Comparison of ENCODE assay signal across 26 mouse cellular contexts in genomic region chr3:92565418-92565817, GRCm38 (mm10). TPM values are rescaled to one million over a fixed set of nuclear protein-coding genes. Genes with fewer than 3 reads are reported as not detected.
DNase-seq lines count a peak whose midpoint lies in the region; ATAC-seq and TF ChIP-seq lines count a peak whose summit lies in the region.
"Had no signal": no experiment of that assay in that cellular context is flagged by ENCODE, and none has a peak within 500 bp of the region (broad histone marks: within the 10 kb centered on the region; RNA-seq: fewer than 3 reads in every experiment).

No protein-coding gene starts in this region.

- peak; percentile 24; the same call in 1 of the 2 replicates for TF ChIP-seq CTCF in forebrain, postnatal 0 days (IDR thresholded peaks at IDR 0.05; ENCODE audit: low read depth)
- TF ChIP-seq CTCF in layer of hippocampus, adult 2 months (conservative IDR thresholded peaks at IDR 0.05), result peak; percentile 50

- no peaks in the 10 kb centered on the region for H3K9me3 ChIP-seq in forebrain, postnatal 0 days (ENCODE audit: low read length)
- no peaks in the 10 kb centered on the region for H3K9me3 ChIP-seq in forebrain, embryonic 12.5 days
- no peaks in the 10 kb centered on the region for H3K9me3 ChIP-seq in midbrain, embryonic 14.5 days (ENCODE audit: control insufficient read depth, low read length)
- H3K9me3 ChIP-seq in midbrain, embryonic 13.5 days, result no peaks in the 10 kb centered on the region
- H3K9me3 ChIP-seq: embryonic facial prominence, embryonic 12.5 days; forebrain, embryonic 15.5 days; heart, embryonic 15.5 days; limb, embryonic 15.5 days; midbrain, embryonic 15.5 days had no signal

- no peak overlapping the region for H3K4me3 ChIP-seq in forebrain, postnatal 0 days (ENCODE audit: low read depth, low read length)
- H3K4me3 ChIP-seq in forebrain, embryonic 12.5 days (replicated peaks), result no peak overlapping the region
- H3K4me3 ChIP-seq in layer of hippocampus, adult 2 months, result no peak overlapping the region
- no peak overlapping the region for H3K4me3 ChIP-seq in midbrain, embryonic 14.5 days (replicated peaks; ENCODE audit: low read depth, low read length)
- no peak overlapping the region for H3K4me3 ChIP-seq in midbrain, embryonic 13.5 days (replicated peaks)
- H3K4me3 ChIP-seq: embryonic facial prominence, embryonic 12.5 days; forebrain, embryonic 15.5 days; heart, adult 2 months; heart, embryonic 15.5 days; limb, embryonic 15.5 days; midbrain, embryonic 15.5 days had no signal

- H3K36me3 ChIP-seq in forebrain, postnatal 0 days (ENCODE audit: insufficient read depth), result no peaks in the 10 kb centered on the region
- H3K36me3 ChIP-seq in forebrain, embryonic 12.5 days (replicated peaks), result no peaks in the 10 kb centered on the region
- H3K36me3 ChIP-seq in midbrain, embryonic 14.5 days (ENCODE audit: control insufficient read depth, insufficient read depth, low read length), result no peaks in the 10 kb centered on the region
- H3K36me3 ChIP-seq in midbrain, embryonic 13.5 days, result no peaks in the 10 kb centered on the region
- H3K36me3 ChIP-seq: embryonic facial prominence, embryonic 12.5 days; forebrain, embryonic 15.5 days; heart, embryonic 15.5 days; limb, embryonic 15.5 days; midbrain, embryonic 15.5 days had no signal

- no peak overlapping the region for H3K4me2 ChIP-seq in forebrain, postnatal 0 days (ENCODE audit: low read depth)
- no peak overlapping the region for H3K4me2 ChIP-seq in forebrain, embryonic 12.5 days
- H3K4me2 ChIP-seq in midbrain, embryonic 14.5 days (ENCODE audit: low read length), result no peak overlapping the region
- no peak overlapping the region for H3K4me2 ChIP-seq in midbrain, embryonic 13.5 days (replicated peaks)
- H3K4me2 ChIP-seq: embryonic facial prominence, embryonic 12.5 days; forebrain, embryonic 15.5 days; heart, embryonic 15.5 days; limb, embryonic 15.5 days; midbrain, embryonic 15.5 days had no signal

- no peaks in the 10 kb centered on the region for H3K4me1 ChIP-seq in forebrain, postnatal 0 days (ENCODE audit: insufficient read depth)
- H3K4me1 ChIP-seq in forebrain, embryonic 12.5 days, result no peaks in the 10 kb centered on the region
- no peaks in the 10 kb centered on the region for H3K4me1 ChIP-seq in midbrain, embryonic 14.5 days (ENCODE audit: control insufficient read depth, insufficient read depth, low read length)
- H3K4me1 ChIP-seq in midbrain, embryonic 13.5 days (replicated peaks), result no peaks in the 10 kb centered on the region
- H3K4me1 ChIP-seq: embryonic facial prominence, embryonic 12.5 days; forebrain, embryonic 15.5 days; heart, embryonic 15.5 days; limb, embryonic 15.5 days; midbrain, embryonic 15.5 days had no signal

- H3K27ac ChIP-seq in forebrain, postnatal 0 days (ENCODE audit: low read depth, low read length), result no peak overlapping the region
- H3K27ac ChIP-seq in forebrain, embryonic 12.5 days, result no peak overlapping the region
- no peak overlapping the region for H3K27ac ChIP-seq in layer of hippocampus, adult 2 months
- H3K27ac ChIP-seq in midbrain, embryonic 14.5 days (replicated peaks; ENCODE audit: low read depth, low read length), result no peak overlapping the region
- no peak overlapping the region for H3K27ac ChIP-seq in midbrain, embryonic 13.5 days
- H3K27ac ChIP-seq: embryonic facial prominence, embryonic 12.5 days; forebrain, embryonic 15.5 days; heart, adult 2 months; heart, embryonic 15.5 days; limb, embryonic 15.5 days; midbrain, embryonic 15.5 days had no signal

- no peak overlapping the region for H3K9ac ChIP-seq in forebrain, postnatal 0 days
- no peak overlapping the region for H3K9ac ChIP-seq in forebrain, embryonic 12.5 days
- no peak overlapping the region for H3K9ac ChIP-seq in midbrain, embryonic 14.5 days (replicated peaks; ENCODE audit: low read length)
- no peak overlapping the region for H3K9ac ChIP-seq in midbrain, embryonic 13.5 days (replicated peaks)
- H3K9ac ChIP-seq: embryonic facial prominence, embryonic 12.5 days; forebrain, embryonic 15.5 days; heart, embryonic 15.5 days; limb, embryonic 15.5 days; midbrain, embryonic 15.5 days had no signal

- DNase-seq in forebrain, postnatal 0 days, result peak; percentile 18
- no peak for DNase-seq in layer of hippocampus, adult 2 months (ENCODE audit: low spot score in 2 of 2)
- no peak for DNase-seq in layer of hippocampus, postnatal 36 days
- DNase-seq in midbrain, embryonic 14.5 days, result peak; percentile 41
- no peak for DNase-seq in adrenal gland, adult 8-10 months
- DNase-seq: adrenal gland, adult 2 months; cerebellum, postnatal 10 days; gastrocnemius, postnatal 25 days; heart, adult 2 months; right cerebral cortex, postnatal 4 days had no signal

- H3K27me3 ChIP-seq in forebrain, postnatal 0 days (ENCODE audit: insufficient read depth, low read length), result no peaks in the 10 kb centered on the region
- H3K27me3 ChIP-seq in forebrain, embryonic 12.5 days, result no peaks in the 10 kb centered on the region
- no peaks in the 10 kb centered on the region for H3K27me3 ChIP-seq in midbrain, embryonic 14.5 days (ENCODE audit: control insufficient read depth, insufficient read depth, low read length)
- H3K27me3 ChIP-seq in midbrain, embryonic 13.5 days, result no peaks in the 10 kb centered on the region
- H3K27me3 ChIP-seq: embryonic facial prominence, embryonic 12.5 days; forebrain, embryonic 15.5 days; heart, embryonic 15.5 days; limb, embryonic 15.5 days; midbrain, embryonic 15.5 days had no signal

- no peak for ATAC-seq in forebrain, postnatal 0 days
- ATAC-seq in forebrain, embryonic 12.5 days (ENCODE audit: low FRiP score), result no peak
- no peak for ATAC-seq in midbrain, embryonic 14.5 days (ENCODE audit: low FRiP score, low TSS enrichment)
- no peak for ATAC-seq in midbrain, embryonic 13.5 days
- ATAC-seq in erythroblast, adult 5-6 weeks (replicated peaks; ENCODE audit: low FRiP score, poor library complexity, severe bottlenecking), result no peak
- ATAC-seq: forebrain, embryonic 15.5 days; midbrain, embryonic 15.5 days had no signal

RNA-seq across cellular contexts. Expression of gene Ivl, which starts 8.1 kb away (rescaled TPM):
- not detected in 2 replicates for total RNA-seq in forebrain, postnatal 0 days (2014; rRNA removed)
- not detected in 2 replicates for polyA plus RNA-seq in forebrain, postnatal 0 days (2015; fragmentation: Nextera tagmentation; extraction: Ambion mirVana)
- not detected in 2 replicates for polyA plus RNA-seq in forebrain, embryonic 12.5 days (2016; fragmentation: Nextera tagmentation; extraction: Ambion mirVana)
- total RNA-seq in layer of hippocampus, adult 2 months (2021), result not detected
- total RNA-seq in layer of hippocampus, postnatal 36 days (2021), result not detected
- polyA plus RNA-seq in midbrain, embryonic 14.5 days (2014; fragmentation: Nextera tagmentation; extraction: Ambion mirVana), result not detected in 2 replicates
- polyA plus RNA-seq in midbrain, embryonic 13.5 days (2015; fragmentation: Nextera tagmentation; extraction: Ambion mirVana), result not detected in 2 replicates
- 1.0 TPM in 1 of 2 replicates, not detected in the other for total RNA-seq in erythroblast, adult 5-6 weeks (2015; ENCODE audit: low replicate concordance)
- total RNA-seq in erythroblast, adult 5-6 weeks (2017; ENCODE audit: low replicate concordance), result 0.56 TPM in 1 of 2 replicates, not detected in the other
- total RNA-seq in adrenal gland, adult 8-10 months (2022), result not detected
- total RNA-seq: adrenal gland, adult 2 months; gastrocnemius, postnatal 25 days; heart, adult 2 months; hematopoietic stem cell, adult 5-6 weeks; layer of hippocampus, postnatal 25 days; left cerebral cortex, postnatal 36 days; megakaryocyte, adult 5-6 weeks; neutrophil, adult 5-6 weeks had no signal
- polyA plus RNA-seq: adrenal gland, adult 2 months; embryonic facial prominence, embryonic 12.5 days; forebrain, embryonic 15.5 days; heart, adult 2 months; heart, embryonic 15.5 days; lung, embryonic 16.5 days; midbrain, embryonic 15.5 days had no signal

RNA-seq across cellular contexts. Expression of gene Smcp, which starts 23.4 kb away (rescaled TPM):
- not detected in 2 replicates for total RNA-seq in forebrain, postnatal 0 days (2014; rRNA removed)
- polyA plus RNA-seq in forebrain, postnatal 0 days (2015; fragmentation: Nextera tagmentation; extraction: Ambion mirVana), result not detected in 2 replicates
- not detected in 2 replicates for polyA plus RNA-seq in forebrain, embryonic 12.5 days (2016; fragmentation: Nextera tagmentation; extraction: Ambion mirVana)
- not detected for total RNA-seq in layer of hippocampus, adult 2 months (2021)
- total RNA-seq in layer of hippocampus, postnatal 36 days (2021), result not detected
- not detected in 2 replicates for polyA plus RNA-seq in midbrain, embryonic 14.5 days (2014; fragmentation: Nextera tagmentation; extraction: Ambion mirVana)
- polyA plus RNA-seq in midbrain, embryonic 13.5 days (2015; fragmentation: Nextera tagmentation; extraction: Ambion mirVana), result not detected in 2 replicates
- not detected in 2 replicates for total RNA-seq in erythroblast, adult 5-6 weeks (2015; ENCODE audit: low replicate concordance)
- total RNA-seq in erythroblast, adult 5-6 weeks (2017; ENCODE audit: low replicate concordance), result not detected in 2 replicates
- not detected for total RNA-seq in adrenal gland, adult 8-10 months (2022)
- total RNA-seq: adrenal gland, adult 2 months; gastrocnemius, postnatal 25 days; heart, adult 2 months; hematopoietic stem cell, adult 5-6 weeks; layer of hippocampus, postnatal 25 days; left cerebral cortex, postnatal 36 days; megakaryocyte, adult 5-6 weeks; neutrophil, adult 5-6 weeks had no signal
- polyA plus RNA-seq: adrenal gland, adult 2 months; embryonic facial prominence, embryonic 12.5 days; forebrain, embryonic 15.5 days; heart, embryonic 15.5 days; kidney, embryonic 16.5 days; limb, embryonic 15.5 days; lung, embryonic 16.5 days; midbrain, embryonic 15.5 days had no signal

RNA-seq across cellular contexts. Expression of gene 2310046K23Rik, which starts 31.1 kb away (rescaled TPM):
- not detected in 2 replicates for total RNA-seq in forebrain, postnatal 0 days (2014; rRNA removed)
- not detected in 2 replicates for polyA plus RNA-seq in forebrain, postnatal 0 days (2015; fragmentation: Nextera tagmentation; extraction: Ambion mirVana)
- not detected in 2 replicates for polyA plus RNA-seq in forebrain, embryonic 12.5 days (2016; fragmentation: Nextera tagmentation; extraction: Ambion mirVana)
- total RNA-seq in layer of hippocampus, adult 2 months (2021), result not detected
- not detected for total RNA-seq in layer of hippocampus, postnatal 36 days (2021)
- polyA plus RNA-seq in midbrain, embryonic 14.5 days (2014; fragmentation: Nextera tagmentation; extraction: Ambion mirVana), result not detected in 2 replicates
- polyA plus RNA-seq in midbrain, embryonic 13.5 days (2015; fragmentation: Nextera tagmentation; extraction: Ambion mirVana), result not detected in 2 replicates
- total RNA-seq in erythroblast, adult 5-6 weeks (2015; ENCODE audit: low replicate concordance), result not detected in 2 replicates
- total RNA-seq in erythroblast, adult 5-6 weeks (2017; ENCODE audit: low replicate concordance), result not detected in 2 replicates
- not detected for total RNA-seq in adrenal gland, adult 8-10 months (2022)
- total RNA-seq: adrenal gland, adult 2 months; gastrocnemius, postnatal 25 days; heart, adult 2 months; hematopoietic stem cell, adult 5-6 weeks; layer of hippocampus, postnatal 25 days; left cerebral cortex, postnatal 36 days; megakaryocyte, adult 5-6 weeks; neutrophil, adult 5-6 weeks had no signal
- polyA plus RNA-seq: adrenal gland, adult 2 months; embryonic facial prominence, embryonic 12.5 days; forebrain, embryonic 15.5 days; heart, adult 2 months; heart, embryonic 15.5 days; kidney, embryonic 16.5 days; lung, embryonic 16.5 days; midbrain, embryonic 15.5 days; stomach, embryonic 16.5 days had no signal

RNA-seq across cellular contexts. Expression of gene 2210017I01Rik, which starts 41.9 kb away (rescaled TPM):
- total RNA-seq in forebrain, postnatal 0 days (2014; rRNA removed), result not detected in 2 replicates
- polyA plus RNA-seq in forebrain, postnatal 0 days (2015; fragmentation: Nextera tagmentation; extraction: Ambion mirVana), result not detected in 2 replicates
- not detected in 2 replicates for polyA plus RNA-seq in forebrain, embryonic 12.5 days (2016; fragmentation: Nextera tagmentation; extraction: Ambion mirVana)
- not detected for total RNA-seq in layer of hippocampus, adult 2 months (2021)
- total RNA-seq in layer of hippocampus, postnatal 36 days (2021), result not detected
- polyA plus RNA-seq in midbrain, embryonic 14.5 days (2014; fragmentation: Nextera tagmentation; extraction: Ambion mirVana), result not detected in 2 replicates
- polyA plus RNA-seq in midbrain, embryonic 13.5 days (2015; fragmentation: Nextera tagmentation; extraction: Ambion mirVana), result not detected in 2 replicates
- not detected in 2 replicates for total RNA-seq in erythroblast, adult 5-6 weeks (2015; ENCODE audit: low replicate concordance)
- not detected in 2 replicates for total RNA-seq in erythroblast, adult 5-6 weeks (2017; ENCODE audit: low replicate concordance)
- not detected for total RNA-seq in adrenal gland, adult 8-10 months (2022)
- total RNA-seq: adrenal gland, adult 2 months; gastrocnemius, postnatal 25 days; heart, adult 2 months; hematopoietic stem cell, adult 5-6 weeks; layer of hippocampus, postnatal 25 days; left cerebral cortex, postnatal 36 days; megakaryocyte, adult 5-6 weeks; neutrophil, adult 5-6 weeks had no signal
- polyA plus RNA-seq: adrenal gland, adult 2 months; embryonic facial prominence, embryonic 12.5 days; forebrain, embryonic 15.5 days; heart, adult 2 months; heart, embryonic 15.5 days; kidney, embryonic 16.5 days; limb, embryonic 15.5 days; lung, embryonic 16.5 days; midbrain, embryonic 15.5 days; stomach, embryonic 16.5 days had no signal

RNA-seq across cellular contexts. Expression of gene Lce6a, which starts 56.0 kb away (rescaled TPM):
- not detected in 2 replicates for total RNA-seq in forebrain, postnatal 0 days (2014; rRNA removed)
- not detected in 2 replicates for polyA plus RNA-seq in forebrain, postnatal 0 days (2015; fragmentation: Nextera tagmentation; extraction: Ambion mirVana)
- not detected in 2 replicates for polyA plus RNA-seq in forebrain, embryonic 12.5 days (2016; fragmentation: Nextera tagmentation; extraction: Ambion mirVana)
- not detected for total RNA-seq in layer of hippocampus, adult 2 months (2021)
- total RNA-seq in layer of hippocampus, postnatal 36 days (2021), result not detected
- polyA plus RNA-seq in midbrain, embryonic 14.5 days (2014; fragmentation: Nextera tagmentation; extraction: Ambion mirVana), result not detected in 2 replicates
- not detected in 2 replicates for polyA plus RNA-seq in midbrain, embryonic 13.5 days (2015; fragmentation: Nextera tagmentation; extraction: Ambion mirVana)
- total RNA-seq in erythroblast, adult 5-6 weeks (2015; ENCODE audit: low replicate concordance), result not detected in 2 replicates
- total RNA-seq in erythroblast, adult 5-6 weeks (2017; ENCODE audit: low replicate concordance), result not detected in 2 replicates
- not detected for total RNA-seq in adrenal gland, adult 8-10 months (2022)
- total RNA-seq: adrenal gland, adult 2 months; gastrocnemius, postnatal 25 days; heart, adult 2 months; hematopoietic stem cell, adult 5-6 weeks; layer of hippocampus, postnatal 25 days; left cerebral cortex, postnatal 36 days; megakaryocyte, adult 5-6 weeks; neutrophil, adult 5-6 weeks had no signal
- polyA plus RNA-seq: adrenal gland, adult 2 months; embryonic facial prominence, embryonic 12.5 days; forebrain, embryonic 15.5 days; heart, adult 2 months; heart, embryonic 15.5 days; kidney, embryonic 16.5 days; lung, embryonic 16.5 days; midbrain, embryonic 15.5 days; stomach, embryonic 16.5 days had no signal

Comparison
In these comparisons a context has a peak if more than half of its experiments do, and no peak if none do; other contexts are left out.
1. DNase-seq: peak in forebrain, postnatal 0 days (single experiment) and midbrain, embryonic 14.5 days (single experiment); none in layer of hippocampus, adult 2 months (0 of 2), layer of hippocampus, postnatal 36 days (0 of 2) and adrenal gland, adult 8-10 months (single experiment).